Mouse (Mus musculus) left cerebral cortex, adult 8-10 months (tissue): ENCODE data around the gene Tmem63b. TPM values are rescaled to one million over a fixed set of nuclear protein-coding genes. Genes with fewer than 3 reads are reported as not detected.
A peak's percentile ranks its signal among the peaks of the same experiment; 100 is the strongest.
"Not testable (repeated sequence)": the region's sequence is repeated elsewhere in the genome, so short reads cannot be mapped to it uniquely, and the experiment has no call there.

Experiments
- DNase-seq, 2 experiments: peaks; one replicate each; pipeline ENCODE4 v3.0.0; 2022; ENCODE audit warnings: low spot score in 2 of 2
- total RNA-seq, 4 experiments: library from RNA; stranded (reverse); gene quantifications; 2 replicates each; pipeline ENCODE4 v1.2.4; 2022

Tmem63b gene
- total RNA-seq, 4 experiments from 2014 or later = 157 to 171 (median 165) TPM

- peak; percentile 12 to 48 for DNase-seq
Observed at GRCm38 (mm10) chr17:45626577-45627134, 60.0 kb downstream of the Tmem63b start.

- DNase-seq = not testable (repeated sequence)
Observed at GRCm38 (mm10) chr17:45623425-45623824, 63.3 kb downstream of the Tmem63b start.

GRCm38 (mm10) chr17:45619386-45620256, 67.1 kb downstream of the Tmem63b start:
- DNase-seq = no peak

GRCm38 (mm10) chr17:45618941-45619385, 67.7 kb downstream of the Tmem63b start:
- no peak for DNase-seq

- DNase-seq = no peak
Observed at GRCm38 (mm10) chr17:45617655-45618054, 69.0 kb downstream of the Tmem63b start.

GRCm38 (mm10) chr17:45616679-45617078, 70.0 kb downstream of the Tmem63b start:
- no peak for DNase-seq

GRCm38 (mm10) chr17:45616046-45616650, 70.6 kb downstream of the Tmem63b start:
- no peak for DNase-seq

GRCm38 (mm10) chr17:45612921-45613320, 73.8 kb downstream of the Tmem63b start:
- no peak for DNase-seq

GRCm38 (mm10) chr17:45612008-45612407, 74.7 kb downstream of the Tmem63b start:
- DNase-seq = no peak

Other genes with a start within 250 kb of the Tmem63b start
- gene Spats1, start 211.5 kb downstream of the Tmem63b start, total RNA-seq = 1 to 10 TPM; 6.2 to 7.8 (median 6.9) TPM
- gene Aars2, start 180.1 kb downstream of the Tmem63b start, total RNA-seq = 10 to 100 TPM; 22.0 to 25.1 (median 22.8) TPM
- 1 to 10 TPM; 1.3 to 1.7 (median 1.4) TPM for gene Tcte1, start 163.5 kb downstream of the Tmem63b start, total RNA-seq
- 100 to 1,000 TPM in 3 of 4 experiments, 10 to 100 TPM in 1; 97.9 to 110 (median 100) TPM for gene Tmem151b, start 137.2 kb downstream of the Tmem63b start, total RNA-seq
- gene Nfkbie, start 131.2 kb downstream of the Tmem63b start, total RNA-seq = 1 to 10 TPM; 2.1 to 3.2 (median 2.5) TPM
- gene Slc35b2, start 123.0 kb downstream of the Tmem63b start, total RNA-seq = 10 to 100 TPM; 26.8 to 33.4 (median 29.4) TPM
- 1,000 to 10,000 TPM; 1,476 to 1,616 (median 1,547) TPM for gene Hsp90ab1, start 113.6 kb downstream of the Tmem63b start, total RNA-seq
- gene Slc29a1, start 87.3 kb downstream of the Tmem63b start, total RNA-seq = 10 to 100 TPM; 27.4 to 32.1 (median 29.5) TPM
- not detected for gene Mymx, start 84.8 kb downstream of the Tmem63b start, total RNA-seq
- 1 to 10 TPM in 1 of 4 experiments, under 1 TPM in 2, not detected in 1; 0.43 to 1.7 (median 0.54) TPM for gene Capn11, start 27.6 kb downstream of the Tmem63b start, total RNA-seq
- gene Mrpl14, start 583 bp downstream of the Tmem63b start, total RNA-seq = 10 to 100 TPM; 40.5 to 45.5 (median 42.1) TPM
- gene 1600014C23Rik, start 46.9 kb upstream of the Tmem63b start, total RNA-seq = 1 to 10 TPM in 1 of 4 experiments, under 1 TPM in 1, not detected in 2; 0.73 to 1.1 TPM